Mouse (Mus musculus) adrenal gland, adult 2 months (tissue): Measurements from ENCODE around the gene Il17ra. TPM values are rescaled to one million over a fixed set of nuclear protein-coding genes. Genes with fewer than 3 reads are reported as not detected.

ENCODE experiments used
- DNase-seq: peaks from one replicate; pipeline ENCODE4 v3.0.0; 2021
- polyA plus RNA-seq: library from polyadenylated mRNA; depleted of rRNA; stranded (reverse); fragments of >200 nt; gene quantifications from 2 replicates; pipeline ENCODE4 v1.2.3, GENCODE M21; 2012
- total RNA-seq, 2 experiments: library from RNA; stranded (reverse); gene quantifications; 2 replicates each; pipeline ENCODE4 v1.2.3; 2021

Gene Il17ra
- total and polyA plus RNA-seq, 3 experiments = 8.7 to 15.1 (median 10.5) TPM

GRCm38 (mm10) chr6:120471991-120472441 lies 9.0 kb downstream of the Il17ra start:
- DNase-seq = no peak

- no peak for DNase-seq
These were observed 9.6 kb downstream of the Il17ra start for GRCm38 (mm10) chr6:120472455-120473140.

DNA sequence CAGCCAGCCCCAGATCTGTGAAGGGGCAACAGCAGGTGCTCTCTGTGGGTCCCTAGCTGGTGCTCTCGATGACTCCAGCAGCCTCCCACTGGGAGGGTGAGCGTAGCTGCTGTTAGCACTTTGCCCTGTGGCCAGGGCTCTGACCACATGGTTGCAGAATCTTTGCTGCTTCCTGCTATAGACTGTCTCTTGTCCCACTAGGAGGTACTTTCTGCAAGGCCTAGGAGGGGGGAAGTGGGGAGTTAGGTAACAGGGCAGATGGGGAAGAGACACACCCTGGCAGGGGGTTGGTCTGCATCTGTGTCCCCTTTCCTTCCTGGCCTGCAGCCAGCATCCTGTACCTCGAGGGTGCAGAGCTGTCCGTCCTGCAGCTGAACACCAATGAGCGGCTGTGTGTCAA lies 10.4 kb downstream of the Il17ra start:
- peak; percentile 47 for DNase-seq

- DNase-seq = no peak
These were observed 12.2 kb downstream of the Il17ra start for GRCm38 (mm10) chr6:120475288-120475687.

DNA sequence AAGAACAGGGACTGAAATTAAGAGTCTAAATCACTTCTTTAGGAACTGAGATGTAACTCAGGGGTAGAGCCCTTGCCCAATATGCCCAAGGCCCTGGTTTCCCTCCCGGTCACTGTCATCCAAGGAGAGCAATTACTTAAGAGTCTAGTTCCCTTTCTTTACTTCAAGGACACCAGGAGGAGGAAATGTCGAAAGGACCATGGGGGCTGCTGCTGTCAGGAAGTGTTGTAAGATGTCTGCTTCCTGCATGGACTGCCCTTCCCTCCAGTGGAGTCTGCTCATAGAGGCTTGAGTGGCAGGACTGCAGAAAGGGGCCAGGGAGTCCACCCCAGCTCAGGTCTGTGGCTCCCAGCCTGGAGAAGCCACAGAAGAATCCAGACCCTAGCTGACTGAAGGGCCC lies 16.3 kb downstream of the Il17ra start:
- DNase-seq = no peak

- no peak for DNase-seq
These were observed 17.3 kb downstream of the Il17ra start for GRCm38 (mm10) chr6:120480361-120480760.

- no peak for DNase-seq
These were observed 18.5 kb downstream of the Il17ra start for GRCm38 (mm10) chr6:120481538-120481937.

- DNase-seq = no peak
These were observed 19.0 kb downstream of the Il17ra start for GRCm38 (mm10) chr6:120482021-120482420.

DNA sequence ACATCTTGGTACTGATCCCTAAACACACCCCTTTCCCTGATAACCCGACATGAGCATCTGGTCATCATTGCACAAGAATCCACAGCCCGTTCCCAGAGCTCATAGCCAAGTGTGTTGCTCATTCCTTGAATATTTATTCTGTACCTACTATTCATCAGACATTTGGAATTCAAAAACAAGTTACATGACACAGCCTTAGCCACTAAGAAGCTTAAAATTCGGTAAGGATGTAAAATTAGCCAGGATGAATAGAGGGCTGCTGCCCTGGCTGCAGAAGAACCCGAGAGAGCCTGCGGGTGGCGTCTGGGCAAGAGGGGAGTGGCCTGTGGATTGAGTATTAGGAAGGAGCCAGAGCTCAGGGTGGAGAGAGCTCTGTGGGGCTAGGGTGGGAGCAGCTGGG lies 19.7 kb downstream of the Il17ra start:
- DNase-seq = no peak

DNA sequence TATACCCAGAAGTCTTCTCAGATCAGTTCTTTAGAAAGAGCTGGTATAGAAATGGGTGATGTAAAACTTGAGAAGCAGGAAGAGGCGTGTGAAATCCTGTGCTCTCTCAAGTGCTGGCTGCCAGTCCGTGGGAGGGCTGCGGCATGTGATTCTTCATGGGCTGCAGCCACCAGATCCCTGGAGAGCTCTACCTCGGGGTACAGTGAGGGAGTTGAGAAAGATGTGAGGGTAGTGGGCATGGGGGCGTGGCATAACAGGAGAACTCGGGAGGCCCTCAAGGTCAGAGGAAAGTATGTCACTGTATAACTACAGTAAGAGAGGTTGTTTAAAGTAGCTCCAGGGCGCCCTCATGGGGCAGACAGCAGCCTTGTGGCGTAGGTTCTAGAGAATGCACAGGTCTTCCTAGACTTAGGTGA lies 20.2 kb downstream of the Il17ra start:
- DNase-seq = peak; percentile 55

GRCm38 (mm10) chr6:120485038-120485437 lies 22.0 kb downstream of the Il17ra start:
- DNase-seq = no peak

GRCm38 (mm10) chr6:120486051-120486510 lies 23.0 kb downstream of the Il17ra start:
- no peak for DNase-seq

- no peak for DNase-seq
These were observed 25.6 kb downstream of the Il17ra start for GRCm38 (mm10) chr6:120488647-120489046.

- no peak for DNase-seq
These were observed 26.4 kb downstream of the Il17ra start for GRCm38 (mm10) chr6:120489461-120489860.

GRCm38 (mm10) chr6:120491064-120491463 lies 28.0 kb downstream of the Il17ra start:
- DNase-seq = no peak

- no peak for DNase-seq
These were observed 28.9 kb downstream of the Il17ra start for GRCm38 (mm10) chr6:120491862-120492498.

GRCm38 (mm10) chr6:120492499-120493373 lies 29.7 kb downstream of the Il17ra start:
- peak; percentile 29 for DNase-seq

DNA sequence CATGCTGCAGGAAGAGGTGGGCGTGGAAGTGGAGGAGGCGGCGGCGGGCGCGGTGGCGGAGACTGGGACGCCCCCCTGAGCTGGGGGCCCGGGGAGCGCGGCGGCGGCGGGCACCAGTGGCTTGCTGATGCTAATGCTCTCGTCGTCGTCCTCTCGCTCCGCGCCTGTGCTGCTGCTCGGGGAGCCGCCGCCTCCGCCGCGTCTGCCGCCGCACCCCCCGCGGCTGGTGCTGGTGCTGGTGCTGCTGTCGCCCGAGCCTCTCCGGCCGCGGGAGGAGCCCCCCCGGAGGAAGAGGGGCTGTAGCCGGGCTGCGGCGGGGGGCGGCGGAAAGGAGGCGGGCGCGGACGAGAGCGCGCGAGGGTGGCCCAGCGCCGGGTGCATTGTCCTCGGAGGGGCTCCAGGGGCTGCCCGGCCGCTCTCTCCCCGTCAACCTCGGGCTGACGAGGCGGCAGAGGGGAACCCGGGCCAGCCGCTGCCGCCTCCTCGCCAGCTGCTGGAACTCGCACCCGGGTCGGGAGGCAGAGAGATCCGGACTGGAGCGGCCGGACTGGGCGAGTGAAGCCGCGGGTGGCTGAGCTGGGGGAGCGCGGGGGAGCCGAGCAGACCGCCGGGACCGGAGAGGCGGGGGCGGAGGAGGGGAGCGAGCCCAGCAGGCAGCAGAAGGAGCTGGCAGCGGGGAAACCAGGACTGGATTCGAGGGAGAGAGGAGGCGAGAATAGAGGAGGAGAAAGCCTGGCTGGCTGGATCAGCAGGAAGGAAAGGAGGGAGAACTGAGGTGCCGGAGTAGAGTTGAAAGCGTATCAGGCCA lies 30.5 kb downstream of the Il17ra start, which contains the start of gene Tmem121b:
Tmem121b (minus strand) TSS at position 434 of the 808 bp plus-strand sequence.
- DNase-seq = peak; percentile 50

DNA sequence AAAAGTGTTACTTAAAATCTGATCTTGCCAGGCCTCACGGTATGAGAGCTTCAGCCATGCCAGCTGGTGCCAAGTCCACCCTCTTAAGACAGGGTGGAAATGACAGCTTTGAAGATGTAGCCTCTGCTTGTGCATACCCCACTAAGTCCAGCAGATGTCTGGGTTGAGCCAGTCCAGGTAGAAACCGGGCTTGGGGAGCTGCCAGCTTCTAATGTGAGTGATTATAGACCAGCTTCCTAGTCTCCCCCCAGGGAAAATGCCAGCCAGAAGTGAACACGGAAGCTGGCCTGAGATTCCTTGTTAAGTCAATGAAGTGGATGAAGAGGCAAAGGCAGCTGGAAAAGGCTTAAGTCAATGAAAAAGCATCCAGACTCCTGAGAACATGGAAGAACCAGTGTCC lies 33.5 kb downstream of the Il17ra start:
- no peak for DNase-seq

DNA sequence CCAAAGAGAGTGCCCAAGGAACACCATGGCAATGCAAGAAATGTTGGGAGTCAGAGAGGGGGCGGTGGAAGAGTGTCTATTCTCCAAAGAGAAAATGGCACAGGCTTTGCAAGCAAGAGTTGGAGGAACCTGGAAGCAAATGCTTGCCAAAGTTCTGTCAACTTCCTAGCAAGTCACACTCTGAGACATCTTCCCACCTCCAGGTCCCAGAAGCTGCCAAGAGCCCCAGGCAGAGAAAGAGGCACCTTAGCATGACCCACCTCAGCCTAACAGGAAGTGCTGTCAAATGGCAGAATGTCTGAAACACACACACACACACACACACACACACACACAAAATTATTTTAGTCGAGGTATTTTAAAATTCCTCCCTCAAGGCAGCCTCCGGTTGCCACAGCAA lies 41.0 kb downstream of the Il17ra start:
- DNase-seq = no peak

DNA sequence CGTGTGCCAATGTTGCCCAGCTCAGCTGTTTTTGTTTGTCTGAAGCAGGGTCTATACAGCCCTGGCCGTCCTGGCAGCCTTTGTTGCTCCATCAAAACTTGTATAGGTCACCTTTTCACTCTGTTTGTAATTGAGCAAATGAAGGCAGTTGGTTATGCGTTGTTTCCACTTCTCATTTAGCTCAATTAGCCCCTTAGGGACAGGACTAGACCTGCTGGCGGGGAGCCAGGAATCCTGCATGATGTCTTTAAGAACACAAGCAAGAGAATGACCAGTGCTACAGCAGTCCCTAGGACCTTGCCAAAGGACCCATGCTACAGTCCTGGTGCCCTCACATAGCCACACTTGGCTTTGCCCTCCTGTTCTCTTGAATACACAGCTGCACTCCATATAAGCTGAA lies 42.5 kb downstream of the Il17ra start:
- no peak for DNase-seq

DNA sequence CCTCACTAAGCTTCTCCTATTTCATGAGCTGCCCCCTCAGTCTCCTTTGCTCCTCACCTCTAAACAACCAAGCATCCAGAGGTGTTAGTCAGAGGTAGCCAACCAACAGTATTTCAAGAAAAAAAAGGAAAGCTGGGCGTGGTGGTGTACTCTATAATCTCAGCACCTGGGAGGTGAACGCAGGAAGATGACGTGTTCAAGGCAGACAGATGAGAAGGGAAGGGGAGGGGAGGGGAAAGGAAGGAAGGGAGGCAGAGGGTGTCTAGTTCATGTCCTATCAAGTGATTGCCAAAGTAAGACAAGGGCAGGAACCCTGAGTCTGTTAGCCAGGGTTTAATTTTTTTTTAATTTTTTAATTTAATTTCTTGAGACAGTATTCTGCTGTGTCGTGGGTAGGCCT lies 45.6 kb downstream of the Il17ra start:
- no peak for DNase-seq
